Mouse (Mus musculus) intestine, embryonic 14.5 days (tissue): ENCODE data around the gene Psma2. TPM values are rescaled to one million over a fixed set of nuclear protein-coding genes. Genes with fewer than 3 reads are reported as not detected.

Experiments
- ATAC-seq: fragments of 200-750 bp; cut with Nextera tagmentation; replicated peaks from 2 replicates; pipeline ENCODE4 v1.8.0; 2017; ENCODE audit warnings: low read depth, moderate number of reproducible peaks, moderate TSS enrichment, moderate library complexity; ENCODE audit not compliant: low FRiP score, low TSS enrichment
- DNase-seq: peaks from one replicate; pipeline ENCODE4 v3.0.0-alpha.2; 2018; ENCODE audit warnings: low spot score
- H3K27ac ChIP-seq: fragments of 300-500 bp; sonication (generic); 2 replicates; pipeline ENCODE4 v1.5.1; 2014; ENCODE audit warnings: low read depth, mild to moderate bottlenecking, control low read depth
- H3K27me3 ChIP-seq: fragments of 300-500 bp; sonication (generic); replicated peaks from 2 replicates; pipeline ENCODE4 v1.6.1; 2014; ENCODE audit warnings: low read length, control low read depth; ENCODE audit not compliant: control insufficient read depth, insufficient read depth
- H3K36me3 ChIP-seq: fragments of 300-500 bp; sonication (generic); 2 replicates; pipeline ENCODE4 v1.6.1; 2014; ENCODE audit warnings: low read length, control low read depth; ENCODE audit not compliant: control insufficient read depth, insufficient read depth
- H3K4me1 ChIP-seq: fragments of 300-500 bp; sonication (generic); replicated peaks from 2 replicates; pipeline ENCODE4 v1.6.1; 2014; ENCODE audit warnings: low read length, control low read depth, mixed read lengths; ENCODE audit not compliant: control insufficient read depth, insufficient read depth
- H3K4me2 ChIP-seq: fragments of 300-500 bp; sonication (generic); 2 replicates; pipeline ENCODE4 v1.6.1; 2014; ENCODE audit warnings: low read length
- H3K4me3 ChIP-seq: fragments of 300-500 bp; sonication (generic); 2 replicates; pipeline ENCODE4 v1.5.1; 2014; ENCODE audit warnings: low read depth, low read length, control low read depth, mixed read lengths
- H3K9ac ChIP-seq: fragments of 300-500 bp; sonication (generic); 2 replicates; pipeline ENCODE4 v1.6.1; 2014; ENCODE audit warnings: mild to moderate bottlenecking, low read length
- H3K9me3 ChIP-seq: fragments of 300-500 bp; sonication (generic); 2 replicates; pipeline ENCODE4 v1.6.1; 2016; ENCODE audit warnings: low read length, control low read depth; ENCODE audit not compliant: control insufficient read depth
- WGBS: fragments of 180-500 bp; shearing (Covaris S2); extraction: QIAGEN DNeasy Blood & Tissue Kit; methylation state at CpG from one replicate; pipeline ENCODE4 v1.1.7; 2014; 5-methylcytosine and 5-hydroxymethylcytosine counted together
- polyA plus RNA-seq: library from polyadenylated mRNA; unstranded; fragments of >200 nt; fragmentation: Nextera tagmentation; extraction: Ambion mirVana; gene quantifications from 2 replicates; pipeline ENCODE4 v1.2.1, GENCODE M21; 2014

The Psma2 gene
- polyA plus RNA-seq = 202 and 205 TPM in 2 replicates

DNA sequence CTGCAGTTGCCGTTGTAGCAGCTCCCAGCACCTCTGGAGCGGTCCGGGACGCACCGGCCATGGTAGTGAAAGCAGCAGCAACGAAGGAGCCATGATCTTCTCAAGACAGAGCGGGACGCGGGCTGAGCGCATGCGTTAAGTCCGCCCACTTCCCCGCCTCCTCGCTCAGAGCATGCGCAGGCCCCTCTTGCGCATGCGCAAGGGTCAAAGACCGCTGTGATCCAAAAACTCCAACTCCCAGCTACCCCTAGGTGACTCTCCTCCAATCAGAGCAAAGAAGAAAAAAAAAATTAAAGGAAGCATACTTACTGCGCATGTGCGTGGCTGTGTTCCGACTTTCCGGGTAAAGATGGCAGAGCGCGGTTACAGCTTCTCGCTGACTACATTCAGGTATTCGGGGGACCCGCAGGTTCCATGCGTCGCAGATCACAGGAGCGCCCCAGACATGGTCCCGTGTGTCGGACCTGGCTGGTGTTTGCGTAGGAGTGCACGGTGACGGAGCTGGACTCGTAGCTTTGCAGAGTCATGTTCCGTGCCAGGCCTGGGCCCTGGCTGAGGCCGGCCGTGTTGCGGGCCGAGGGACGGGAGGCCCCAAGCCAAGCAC lies at the start of gene Psma2, which contains the start of gene Mrpl32:
Gene Psma2 (plus strand): TSS at position 315 of the 604 bp plus-strand sequence.
Gene Mrpl32 (minus strand): TSS at position 240 of the 604 bp plus-strand sequence.
- Histone ChIP-seq H3K4me3 (peak within 1 kb of the TSS; percentile 97), H3K36me3 (peaks cover 32% of the 10 kb centered on the region), H3K4me2 (peak within 1 kb of the TSS; percentile 62), H3K9ac (peak within 1 kb of the TSS; percentile 93), H3K27me3 (no peaks in the 10 kb centered on the region), H3K4me1 (no peaks in the 10 kb centered on the region), H3K27ac (peak within 1 kb of the TSS; percentile 62; the same call in 1 of the 2 replicates), H3K9me3 (no peaks in the 10 kb centered on the region)
- WGBS = under 1% methylated on average over 42 of the region's 42 CpGs
- peak; percentile 99 for ATAC-seq
- peak; percentile 96 for DNase-seq

DNA sequence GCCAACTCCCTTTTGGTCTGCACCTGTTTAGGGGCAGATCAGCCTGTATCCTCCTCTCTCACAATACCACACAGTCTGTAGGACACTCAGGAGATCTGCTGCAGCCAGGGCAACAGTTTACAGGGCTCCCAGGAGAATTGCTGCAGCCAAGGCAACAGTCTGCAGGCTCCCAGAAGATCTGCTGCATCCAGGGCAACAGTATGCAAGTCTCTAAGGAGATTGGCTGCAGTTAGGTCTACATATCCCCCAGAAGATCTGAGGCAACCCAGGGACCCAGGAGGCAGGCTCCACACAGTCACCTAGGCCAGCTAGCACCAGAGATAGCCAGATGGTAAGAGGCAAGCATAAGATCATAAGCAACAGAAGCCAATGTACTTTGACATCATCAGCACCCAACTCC lies 38.9 kb upstream of the Psma2 start:
- Histone ChIP-seq H3K9ac (no peak overlapping the region), H3K27me3 (no peaks in the 10 kb centered on the region), H3K4me3 (no peak overlapping the region), H3K4me2 (no peak overlapping the region), H3K36me3 (no peaks in the 10 kb centered on the region), H3K27ac (no peak overlapping the region), H3K9me3 (no peaks in the 10 kb centered on the region), H3K4me1 (no peaks in the 10 kb centered on the region)
- ATAC-seq (no peak), DNase-seq (no peak)

DNA sequence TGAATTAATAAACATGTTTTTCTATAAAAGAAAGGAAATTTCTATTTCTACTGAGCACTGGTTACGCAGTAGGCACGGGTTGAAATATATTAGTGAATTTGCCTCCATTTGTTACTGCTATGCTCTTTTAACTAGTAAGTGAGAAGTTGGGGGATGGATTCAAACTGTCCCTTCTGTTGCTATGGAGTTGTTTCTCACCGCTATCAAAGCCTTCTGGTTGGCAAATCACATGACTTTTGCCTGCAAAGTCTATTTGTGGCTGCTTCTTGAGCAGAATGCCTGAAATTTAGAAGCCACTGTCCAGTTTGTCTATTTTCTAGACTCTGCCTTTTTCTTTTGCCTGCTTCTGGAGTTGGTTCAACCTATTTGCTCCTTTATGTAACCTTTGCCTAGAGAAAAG lies 32.6 kb upstream of the Psma2 start:
- no peak overlapping the region for H3K27ac ChIP-seq
- WGBS = 72% methylated on average over 3 of the region's 3 CpGs
- no peaks in the 10 kb centered on the region for H3K9me3 ChIP-seq
- DNase-seq (no peak), ATAC-seq (no peak)
- H3K4me3 ChIP-seq = no peak overlapping the region
- no peaks in the 10 kb centered on the region for H3K4me1 ChIP-seq
- H3K36me3 ChIP-seq = no peaks in the 10 kb centered on the region
- no peak overlapping the region for H3K9ac ChIP-seq
- no peak overlapping the region for H3K4me2 ChIP-seq
- H3K27me3 ChIP-seq = no peaks in the 10 kb centered on the region

DNA sequence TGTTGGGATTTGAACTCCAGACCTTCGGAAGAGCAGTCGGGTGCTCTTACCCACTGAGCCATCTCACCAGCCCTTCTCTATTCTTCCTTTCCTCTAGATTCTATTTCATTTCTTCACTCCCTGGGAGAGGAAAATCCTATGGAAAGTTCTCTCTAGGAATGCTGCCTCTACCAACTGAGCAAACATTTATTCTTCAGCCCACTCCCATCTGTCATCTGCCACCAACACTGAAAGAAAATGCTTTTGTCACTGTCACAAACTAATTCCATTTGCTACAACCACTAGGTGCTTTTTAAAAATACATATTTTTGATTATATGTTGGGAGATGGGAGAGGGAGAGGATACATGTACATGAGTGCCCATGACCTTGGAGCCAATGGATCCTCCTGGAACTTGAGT lies 10.3 kb upstream of the Psma2 start:
- H3K27ac ChIP-seq = no peak overlapping the region
- no peak for DNase-seq
- WGBS = 97% methylated on average over 2 of the region's 2 CpGs
- H3K9ac ChIP-seq = no peak overlapping the region
- no peak overlapping the region for H3K4me2 ChIP-seq
- ATAC-seq = no peak
- no peaks in the 10 kb centered on the region for H3K36me3 ChIP-seq
- no peaks in the 10 kb centered on the region for H3K9me3 ChIP-seq
- H3K4me3 ChIP-seq = no peak overlapping the region
- H3K4me1 ChIP-seq = no peaks in the 10 kb centered on the region
- H3K27me3 ChIP-seq = no peaks in the 10 kb centered on the region

DNA sequence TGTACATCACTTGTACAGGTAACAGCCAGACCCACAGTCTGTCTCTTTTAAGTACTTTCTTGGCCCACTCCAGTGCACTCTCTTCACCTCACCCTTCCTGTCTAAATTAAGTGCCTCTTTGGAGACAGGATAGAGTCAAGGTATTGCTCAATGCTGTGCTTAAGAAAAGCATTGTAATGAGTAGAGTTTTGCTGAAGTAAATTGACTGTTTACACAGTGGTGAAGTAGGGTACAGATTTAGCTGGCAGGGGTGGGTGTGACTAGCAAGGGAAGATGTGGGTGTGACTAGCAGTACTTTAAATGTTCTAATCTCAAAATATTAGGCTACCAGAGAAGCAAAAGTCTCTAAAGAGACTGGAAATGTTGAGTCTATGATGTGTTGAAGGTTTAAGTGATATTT lies 5.4 kb upstream of the Psma2 start:
- Histone ChIP-seq H3K36me3 (peaks cover 17% of the 10 kb centered on the region), H3K4me3 (no peak overlapping the region), H3K27me3 (no peaks in the 10 kb centered on the region), H3K4me2 (no peak overlapping the region), H3K9me3 (no peaks in the 10 kb centered on the region), H3K9ac (no peak overlapping the region), H3K4me1 (no peaks in the 10 kb centered on the region), H3K27ac (no peak overlapping the region)
- DNase-seq = no peak
- ATAC-seq = no peak

DNA sequence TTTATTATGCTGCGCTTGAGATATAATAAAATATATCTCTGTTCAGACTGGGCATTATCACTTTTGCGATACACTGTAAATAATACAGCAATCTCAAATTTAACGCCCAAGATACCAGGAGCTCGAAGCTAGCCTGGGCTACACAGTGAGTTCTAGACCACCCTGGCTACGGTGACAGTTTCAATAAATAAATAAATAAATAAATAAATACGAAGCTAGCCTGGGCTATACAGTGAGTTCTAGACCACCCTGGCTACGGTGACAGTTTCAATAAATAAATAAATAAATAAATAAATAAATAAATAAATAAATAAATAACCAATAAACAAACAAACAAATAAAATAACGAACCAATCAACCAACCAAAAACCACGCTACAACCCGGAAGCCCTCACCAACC lies 577 bp upstream of the Psma2 start:
- no peaks in the 10 kb centered on the region for H3K9me3 ChIP-seq
- peak overlapping the region; percentile 62 for H3K4me2 ChIP-seq
- H3K27ac ChIP-seq = peak overlapping the region; percentile 62; the same call in 1 of the 2 replicates
- no peaks in the 10 kb centered on the region for H3K4me1 ChIP-seq
- H3K9ac ChIP-seq = peak overlapping the region; percentile 57
- H3K4me3 ChIP-seq = peak overlapping the region; percentile 97
- DNase-seq (no peak), ATAC-seq (peak; percentile 71)
- H3K27me3 ChIP-seq = no peaks in the 10 kb centered on the region
- 3% methylated on average over 10 of the region's 10 CpGs for WGBS
- H3K36me3 ChIP-seq = peaks cover 28% of the 10 kb centered on the region

DNA sequence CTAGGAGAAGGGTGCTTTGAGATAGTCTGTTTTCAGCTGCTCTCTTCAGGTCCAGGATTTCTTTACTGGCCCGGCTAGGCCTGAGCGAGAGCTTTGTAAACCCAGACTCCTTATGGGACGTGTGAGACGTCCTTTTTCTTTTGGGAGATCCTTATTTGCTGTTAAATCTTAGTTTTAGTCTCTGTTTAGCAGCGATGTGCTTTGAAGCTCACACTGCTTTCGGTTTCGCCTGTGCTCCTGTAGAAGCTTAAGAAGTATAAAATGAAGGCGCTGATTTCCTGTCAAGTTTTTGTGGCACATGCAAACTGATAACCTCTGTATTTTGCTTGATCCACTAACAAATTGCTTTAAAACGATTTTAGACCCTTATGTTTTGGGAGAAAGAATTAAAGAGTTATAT lies 513 bp downstream of the Psma2 start:
- no peak for ATAC-seq
- no peaks in the 10 kb centered on the region for H3K4me1 ChIP-seq
- peak overlapping the region; percentile 93 for H3K9ac ChIP-seq
- DNase-seq = no peak
- no peaks in the 10 kb centered on the region for H3K9me3 ChIP-seq
- peak overlapping the region; percentile 60 for H3K4me2 ChIP-seq
- H3K36me3 ChIP-seq = peaks cover 37% of the 10 kb centered on the region
- 1% methylated on average over 9 of the region's 9 CpGs for WGBS
- no peaks in the 10 kb centered on the region for H3K27me3 ChIP-seq
- peak overlapping the region; percentile 60; the same call in 1 of the 2 replicates for H3K27ac ChIP-seq
- H3K4me3 ChIP-seq = peak overlapping the region; percentile 97

DNA sequence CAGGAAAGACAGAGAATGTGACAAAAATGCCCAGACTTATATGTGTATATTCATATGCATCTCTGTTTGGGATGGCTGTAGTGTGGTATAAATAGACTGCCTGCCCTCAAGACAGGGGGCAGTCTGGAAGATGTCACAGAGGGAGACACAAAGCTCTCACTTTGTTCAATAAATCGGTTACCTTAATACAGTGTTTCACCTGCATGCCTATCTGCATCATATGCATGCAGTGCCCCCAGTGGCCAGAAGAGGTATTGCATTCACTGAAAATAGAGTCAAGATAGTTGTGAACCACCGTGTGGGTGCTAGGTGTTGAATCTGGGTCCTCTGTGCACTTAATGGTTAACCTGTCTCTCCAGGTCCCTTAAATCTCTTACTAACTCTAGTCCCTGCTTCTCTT lies 5.7 kb downstream of the Psma2 start:
- Histone ChIP-seq H3K9me3 (no peaks in the 10 kb centered on the region), H3K4me1 (no peaks in the 10 kb centered on the region), H3K36me3 (peaks cover 59% of the 10 kb centered on the region), H3K9ac (no peak overlapping the region), H3K4me2 (no peak overlapping the region), H3K4me3 (no peak overlapping the region), H3K27me3 (no peaks in the 10 kb centered on the region), H3K27ac (no peak overlapping the region)
- DNase-seq = peak; percentile 82
- 0 out of 2 replicates have a peak, but pooled peaks have one; percentile 29 for ATAC-seq
- 34% methylated on average over 2 of the region's 2 CpGs for WGBS
